Mouse (Mus musculus) erythroblast, embryonic 14.5 days (primary cell): ENCODE measurements around the gene Tada2b.

Source experiments
- GATA1 ChIP-seq: IDR thresholded peaks from 2 replicates; pipeline ENCODE4 v1.6.1; 2012; ENCODE audit warnings: low read length, inconsistent platforms, mixed read lengths
- TAL1 ChIP-seq: IDR thresholded peaks from 3 replicates; pipeline ENCODE4 v1.6.1; 2012; ENCODE audit warnings: low read length, inconsistent platforms, mixed read lengths

DNA sequence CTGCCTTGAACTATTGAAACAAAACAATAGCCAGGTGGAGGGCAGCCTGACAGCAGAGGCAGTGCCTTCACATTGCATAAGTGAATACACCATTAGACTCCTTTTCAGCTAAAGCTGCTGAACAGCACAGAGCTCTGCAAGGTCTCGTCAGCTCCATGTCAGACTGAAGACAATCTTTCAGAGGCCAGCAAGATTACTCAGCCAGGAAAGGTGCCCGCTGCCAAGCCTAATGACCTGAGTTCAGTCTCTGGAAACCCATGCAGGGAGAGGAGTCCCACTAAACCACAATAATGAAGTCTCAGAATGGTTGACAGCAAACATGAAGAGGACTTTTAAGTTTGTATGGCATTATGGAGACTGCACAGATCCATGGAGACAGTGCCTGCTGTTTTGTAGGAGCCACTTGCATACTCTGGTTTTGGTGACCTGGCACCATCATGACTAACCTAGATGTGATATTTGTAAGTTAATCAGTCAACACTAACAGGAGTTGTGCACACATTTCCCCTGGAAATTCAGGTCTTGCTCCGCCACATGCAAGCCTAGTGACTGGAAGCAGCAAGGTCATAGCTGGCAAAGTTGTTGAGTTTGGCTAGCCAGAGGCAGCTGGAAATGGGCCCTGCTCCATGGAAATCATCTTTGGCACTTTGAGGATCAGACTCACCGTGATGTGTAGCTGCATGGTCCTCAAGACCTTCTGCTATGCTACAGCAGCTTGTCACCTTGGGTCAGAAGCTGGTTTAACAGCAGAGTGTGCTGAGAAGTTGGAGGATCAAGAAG lies 11.0 kb downstream of the Tada2b start:
- no peak for TF ChIP-seq GATA1
- no peak for TF ChIP-seq TAL1
